Mouse (Mus musculus) urinary bladder, adult 18-20 months (tissue): Measurements from ENCODE around the gene Myo1a.
"Not testable (repeated sequence)": the region's sequence is repeated elsewhere in the genome, so short reads cannot be mapped to it uniquely, and the experiment has no call there.

ENCODE experiments used
- DNase-seq, 2 experiments: peaks; one replicate each; pipeline ENCODE4 v3.0.0; 2022; ENCODE audit warnings: low spot score in 2 of 2, mixed read lengths in 2 of 2

Gene Myo1a

DNA sequence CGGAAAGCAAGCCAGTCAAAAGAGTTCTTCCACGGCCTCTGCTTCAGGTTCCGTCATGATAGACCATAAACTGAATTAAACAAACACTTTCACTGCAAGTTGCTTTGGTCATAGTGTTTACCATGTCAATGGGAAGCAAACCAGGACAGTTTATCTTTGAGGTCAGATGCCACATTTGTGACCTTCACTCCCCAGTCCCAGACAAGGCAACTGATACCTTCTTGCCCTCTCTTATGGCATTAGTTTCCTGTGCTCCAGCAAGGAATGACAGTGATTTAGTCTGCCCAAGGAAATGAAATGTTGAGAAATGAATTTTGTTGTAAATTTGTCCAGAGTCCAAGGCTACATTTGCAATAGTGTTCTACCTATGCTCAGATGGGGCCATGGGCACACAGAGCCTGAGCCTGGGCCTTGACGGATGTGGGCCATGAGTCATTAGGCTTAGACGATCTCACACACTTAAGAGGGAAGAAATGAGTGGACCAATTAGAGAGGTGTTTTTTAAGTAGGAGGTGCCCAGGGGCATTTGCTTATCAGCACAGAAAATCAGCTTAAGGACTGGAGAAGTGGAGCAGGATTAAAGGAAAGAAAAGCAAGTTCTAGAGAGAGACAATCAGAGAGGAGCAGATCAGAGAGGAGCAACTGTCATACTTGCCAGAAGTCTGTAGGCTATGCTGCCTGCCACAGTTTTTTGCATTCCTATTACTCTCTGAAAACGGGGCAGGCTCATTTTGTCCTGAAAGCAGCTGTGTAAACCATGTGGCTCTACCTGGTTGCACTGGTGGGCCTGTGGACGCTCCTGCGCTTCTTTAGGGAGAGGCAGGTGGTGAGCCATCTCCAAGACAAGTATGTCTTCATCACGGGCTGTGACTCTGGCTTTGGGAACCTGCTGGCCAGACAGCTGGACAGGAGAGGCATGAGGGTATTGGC lies 54.5 kb downstream of the Myo1a start, which contains the start of the genes Rdh1 and Rdh16f1:
Gene Rdh1, plus strand, starts transcription at position 541 of the 930 bp plus-strand sequence.
Gene Rdh16f1, plus strand, starts transcription at position 607 of the 930 bp plus-strand sequence.
- DNase-seq, result no peak

DNA sequence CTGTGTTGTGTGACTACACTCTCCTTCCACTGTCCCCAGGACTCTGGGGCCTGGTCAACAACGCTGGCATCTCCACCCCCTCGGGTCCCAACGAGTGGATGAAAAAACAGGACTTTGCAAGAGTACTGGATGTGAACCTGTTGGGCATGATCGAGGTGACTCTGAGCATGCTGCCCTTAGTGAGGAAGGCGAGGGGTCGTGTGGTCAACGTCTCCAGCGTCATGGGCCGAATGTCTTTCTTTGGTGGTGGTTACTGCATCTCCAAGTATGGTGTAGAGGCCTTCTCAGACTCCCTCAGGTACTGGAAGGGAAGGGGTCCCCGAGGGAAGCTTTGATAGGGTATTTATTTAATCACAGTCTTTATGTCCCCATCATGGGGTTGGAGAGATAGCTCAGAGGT lies 58.0 kb downstream of the Myo1a start:
- not testable (repeated sequence) for DNase-seq

DNA sequence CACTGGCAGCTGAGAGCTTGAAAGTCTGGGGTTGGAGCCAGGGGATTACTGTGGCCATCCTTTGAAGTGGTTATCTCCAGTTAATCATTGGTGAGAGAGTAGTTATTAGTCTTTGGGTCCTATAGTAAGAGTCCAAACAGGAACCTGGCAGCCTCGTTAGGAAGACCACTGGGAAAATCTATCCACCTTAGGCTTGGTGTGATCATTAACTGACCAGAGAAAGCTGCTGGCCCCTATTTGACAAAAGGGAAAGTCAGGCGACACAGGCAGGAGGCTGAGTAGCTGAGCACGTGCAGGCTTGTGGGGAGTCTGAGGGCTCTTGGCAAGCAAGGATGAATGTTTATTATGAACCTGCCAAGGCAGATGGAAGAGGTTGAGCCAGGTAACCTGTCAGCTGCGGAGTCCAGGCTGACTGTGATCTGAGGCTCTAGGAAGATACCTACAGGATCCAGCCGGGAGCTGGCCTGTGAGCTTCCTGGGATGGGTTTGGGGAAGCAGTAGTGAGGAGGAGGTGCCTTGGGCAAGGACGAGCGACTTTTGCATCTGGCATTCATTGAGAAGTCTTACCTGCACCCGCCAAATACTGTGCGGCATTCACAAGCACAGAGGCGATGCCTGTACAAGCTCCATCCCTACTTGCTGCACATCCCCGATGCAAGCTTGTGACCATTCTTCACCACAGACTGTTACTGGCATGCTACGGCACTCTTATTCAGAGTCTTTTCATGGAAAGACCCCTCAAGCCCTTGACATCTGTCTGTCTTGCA lies 59.1 kb downstream of the Myo1a start:
- no peak for DNase-seq

DNA sequence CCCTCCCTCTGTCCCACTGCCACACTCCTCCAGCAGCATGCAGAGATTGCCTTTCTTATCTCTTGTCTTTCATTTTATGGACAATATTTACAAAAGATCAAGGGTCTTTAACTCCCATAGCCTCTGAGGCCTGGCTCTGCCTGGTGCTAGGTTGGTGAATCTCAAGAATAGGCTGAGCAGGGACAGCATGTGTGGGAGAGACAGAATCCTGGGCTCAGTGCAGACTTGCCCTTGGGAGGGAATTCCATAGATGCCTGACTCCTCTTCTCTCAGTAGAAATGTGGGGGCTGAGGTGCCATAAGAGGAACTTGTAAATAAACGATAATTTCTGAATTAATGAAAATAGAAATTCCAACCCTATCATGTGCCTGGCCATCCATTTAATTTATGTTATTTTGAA lies 61.6 kb downstream of the Myo1a start:
- DNase-seq, result no peak
